Mouse (Mus musculus): ENCODE measurements around the gene Flnc.

GRCm38 (mm10) chr6:29496270-29496669, 63.2 kb downstream of the Flnc start:
- TF ChIP-seq CTCF (IDR thresholded peaks at IDR 0.05; ENCODE audit: low read depth) (no peak), EP300 (IDR thresholded peaks at IDR 0.05; ENCODE audit: low read depth) (no peak)

All from liver, postnatal 0 days (tissue).